Mouse (Mus musculus): ENCODE results near the gene Zfp185.

Gene Zfp185

DNA sequence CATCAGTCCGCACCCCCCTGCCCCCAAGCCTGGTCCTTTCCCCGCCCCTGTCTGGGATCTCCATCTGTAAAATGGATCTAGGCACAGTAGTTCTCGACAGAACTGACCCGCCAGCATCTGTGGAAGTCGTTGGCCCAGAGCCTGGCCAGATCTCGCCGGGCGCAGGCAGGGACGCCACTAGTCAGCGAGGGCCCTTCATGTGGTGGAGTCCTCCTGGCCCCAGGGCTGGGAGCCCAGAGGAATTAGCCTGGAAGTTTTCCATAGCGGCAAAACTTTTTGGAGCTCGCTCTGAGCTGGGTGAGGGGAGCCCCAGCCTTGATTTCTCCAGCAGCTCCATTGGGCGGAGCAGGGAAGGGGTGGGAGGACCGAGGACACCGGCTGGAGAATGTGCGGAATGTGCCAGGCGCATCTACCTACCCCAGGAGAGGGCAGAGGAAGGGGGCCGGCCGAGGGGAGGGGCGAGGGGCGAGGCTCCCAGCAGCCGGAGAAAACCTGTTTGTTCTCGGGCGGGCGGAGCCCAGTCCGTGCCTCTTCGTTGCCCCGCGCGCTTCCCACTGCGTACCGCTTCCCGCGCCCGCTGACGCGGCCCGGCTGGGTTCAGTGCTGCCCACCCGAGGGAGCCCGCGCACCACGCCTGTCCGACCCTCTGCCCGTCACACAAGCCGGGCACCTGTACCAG, at the start of gene Zfp185:
TSS of gene Zfp185 (plus strand) at position 499 of the 679 bp plus-strand sequence.
- peak; percentile 64 for DNase-seq (ENCODE audit: low spot score)

GRCm38 (mm10) chrX:72953464-72953863, 33.7 kb upstream of the Zfp185 start:
- no peak for DNase-seq (ENCODE audit: low spot score)

- no peak for DNase-seq (ENCODE audit: low spot score)
Measured at GRCm38 (mm10) chrX:72956486-72956885, 30.7 kb upstream of the Zfp185 start.

DNA sequence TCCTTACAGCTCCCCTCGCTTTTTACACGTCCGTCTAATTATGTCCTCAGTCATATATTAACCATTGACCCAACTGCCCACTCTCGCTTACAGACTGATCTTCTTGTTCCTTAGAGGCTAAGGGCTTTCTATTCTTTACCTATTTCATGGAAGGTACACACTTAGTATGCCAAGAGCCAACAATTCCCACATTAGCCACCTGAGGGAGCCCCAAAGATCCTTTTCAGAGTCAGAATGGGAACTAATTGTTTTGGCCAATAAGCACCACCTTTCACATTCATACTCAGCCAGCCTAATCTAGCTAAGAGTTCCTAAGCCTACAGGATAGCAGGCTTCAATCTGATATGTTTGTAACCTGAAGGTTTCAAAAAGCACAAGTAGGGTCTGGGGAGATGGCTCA, 26.7 kb upstream of the Zfp185 start:
- DNase-seq (ENCODE audit: low spot score) = peak; percentile 2

DNA sequence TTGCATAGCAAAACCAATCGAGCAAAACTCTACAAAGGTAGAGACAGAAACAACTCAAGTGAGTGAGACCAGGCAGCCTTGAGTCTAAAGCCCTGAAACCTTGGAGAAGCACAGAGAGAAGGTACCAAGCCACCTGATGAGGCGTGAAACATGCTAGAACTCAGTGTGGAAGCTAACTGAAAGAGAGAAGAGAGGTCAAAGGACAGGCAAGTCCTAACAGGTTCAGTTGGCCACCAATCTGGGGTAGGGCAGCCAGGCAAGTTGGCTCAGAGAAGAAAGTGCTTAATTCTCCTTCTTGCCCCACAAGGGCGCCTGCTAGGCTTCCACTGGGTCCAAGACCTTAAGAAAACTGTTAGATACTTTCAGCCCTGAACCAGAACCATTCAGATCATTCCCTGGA, 25.6 kb upstream of the Zfp185 start:
- DNase-seq (ENCODE audit: low spot score) = no peak

DNA sequence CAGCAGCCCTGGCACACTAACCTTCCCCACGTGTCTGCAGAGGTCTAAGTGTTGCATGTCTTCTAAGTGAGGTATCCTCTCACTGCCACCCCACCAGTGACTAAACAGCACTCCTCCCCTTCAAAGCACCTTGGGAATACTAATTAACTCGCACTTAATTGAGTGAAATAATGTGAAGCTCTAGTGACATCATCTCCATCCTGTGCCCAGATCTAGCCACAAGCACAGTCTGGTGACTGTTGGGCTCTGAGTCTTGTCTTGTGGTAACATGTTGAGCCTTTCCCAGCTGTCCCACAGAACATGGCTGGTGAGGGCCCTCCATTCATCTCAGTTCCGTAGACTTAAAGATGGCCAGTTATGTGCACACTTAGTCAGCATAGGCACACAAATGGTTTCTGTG, 24.4 kb upstream of the Zfp185 start:
- DNase-seq (ENCODE audit: low spot score) = no peak

- DNase-seq (ENCODE audit: low spot score) = no peak
Measured at GRCm38 (mm10) chrX:72982831-72983230, 4.3 kb upstream of the Zfp185 start.

DNA sequence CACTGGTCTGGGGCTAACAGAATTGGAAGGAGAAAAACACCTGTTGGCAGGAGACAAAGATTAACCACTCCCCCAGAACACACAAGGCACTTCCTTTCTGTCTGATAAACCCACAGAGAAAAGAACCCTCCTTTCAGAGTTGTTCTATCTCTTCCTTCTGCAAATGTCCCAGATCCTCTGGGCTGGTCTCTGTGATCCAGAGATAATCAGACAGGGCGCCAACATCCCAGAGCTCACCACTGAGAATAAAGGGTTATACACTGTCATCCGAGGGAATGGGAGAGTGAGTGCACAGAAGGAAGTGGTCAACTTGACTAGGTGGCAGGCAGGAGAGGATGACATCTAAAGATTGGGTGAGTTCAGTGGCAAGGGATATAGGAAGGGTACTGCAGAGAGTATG, 1.5 kb upstream of the Zfp185 start:
- DNase-seq (ENCODE audit: low spot score) = no peak

DNA sequence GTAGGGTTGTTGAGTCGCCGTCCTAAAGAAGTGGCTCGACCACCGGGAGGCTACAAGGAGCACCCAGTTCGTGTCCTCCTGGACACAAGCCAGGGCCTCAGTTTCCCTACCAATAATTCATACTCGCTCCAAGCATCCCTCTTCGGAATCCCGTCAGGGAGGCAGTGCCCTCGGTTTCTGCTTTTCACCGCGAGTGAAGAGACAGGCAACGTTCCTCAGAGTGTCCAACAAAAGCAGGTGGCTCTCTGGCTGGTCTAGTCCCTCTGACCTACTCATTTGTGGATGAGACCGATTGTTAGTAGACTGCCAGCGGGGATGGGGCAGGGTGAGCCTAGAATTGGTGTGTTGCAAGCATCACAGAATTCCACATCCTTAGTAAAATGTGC, 374 bp downstream of the Zfp185 start:
- no peak for DNase-seq (ENCODE audit: low spot score)

- no peak for DNase-seq (ENCODE audit: low spot score)
Measured at GRCm38 (mm10) chrX:72988431-72988830, 1.3 kb downstream of the Zfp185 start.

GRCm38 (mm10) chrX:72990581-72990980, 3.4 kb downstream of the Zfp185 start:
- DNase-seq (ENCODE audit: low spot score) = no peak

GRCm38 (mm10) chrX:72992291-72992919, 5.3 kb downstream of the Zfp185 start:
- DNase-seq (ENCODE audit: low spot score) = no peak

DNA sequence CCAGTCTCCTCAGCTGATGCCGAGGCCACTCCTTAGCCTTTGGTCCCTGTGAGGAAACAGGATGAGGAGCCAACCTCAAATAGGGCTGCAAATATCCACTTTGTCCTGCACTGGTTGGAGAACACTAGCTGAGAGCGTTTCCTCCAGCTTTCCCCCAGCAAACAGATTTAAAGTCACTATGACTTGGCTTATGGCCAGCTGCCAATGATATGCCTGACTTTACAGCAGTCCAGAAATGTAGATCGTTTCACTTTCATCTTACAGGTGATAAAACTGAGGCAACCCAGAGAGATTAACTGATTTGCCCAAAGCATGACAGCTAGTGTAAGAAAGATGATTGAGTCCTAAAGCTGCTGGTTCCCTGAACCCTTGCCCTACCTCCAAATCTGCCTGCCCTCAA, 8.4 kb downstream of the Zfp185 start:
- DNase-seq (ENCODE audit: low spot score) = no peak

- no peak for DNase-seq (ENCODE audit: low spot score)
Measured at GRCm38 (mm10) chrX:73003110-73003509, 16.0 kb downstream of the Zfp185 start.

DNA sequence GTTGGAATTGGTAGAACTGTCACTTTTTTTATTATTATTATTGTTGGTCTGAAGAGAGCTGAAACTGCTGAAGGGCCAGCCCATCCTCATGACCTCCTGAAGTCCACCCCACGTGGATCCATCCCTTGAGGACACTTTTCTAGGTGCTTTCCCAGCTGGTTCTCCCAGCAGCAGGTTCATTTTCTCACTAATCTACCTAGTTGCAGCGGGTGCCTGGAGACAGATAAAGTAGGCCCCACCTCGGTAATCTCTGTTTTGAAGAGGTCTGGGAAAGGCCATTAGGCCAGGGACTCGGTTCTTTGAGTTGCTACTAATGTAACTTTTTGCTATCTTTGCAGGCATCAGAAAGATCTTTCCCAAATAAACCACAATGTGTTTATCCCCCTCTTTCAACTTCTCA, 18.5 kb downstream of the Zfp185 start:
- DNase-seq (ENCODE audit: low spot score) = no peak

- peak; percentile 94 for DNase-seq (ENCODE audit: low spot score)
Measured at GRCm38 (mm10) chrX:73007597-73008479, 20.7 kb downstream of the Zfp185 start.

GRCm38 (mm10) chrX:73012846-73013245, 25.7 kb downstream of the Zfp185 start:
- DNase-seq (ENCODE audit: low spot score) = no peak

GRCm38 (mm10) chrX:73037003-73037402, 49.9 kb downstream of the Zfp185 start, which contains the start of gene Pnma5:
TSS of gene Pnma5 (minus strand) at chrX:73037103.
- no peak for DNase-seq (ENCODE audit: low spot score)

- DNase-seq (ENCODE audit: low spot score) = no peak
Measured at GRCm38 (mm10) chrX:73038831-73039230, 51.7 kb downstream of the Zfp185 start.

GRCm38 (mm10) chrX:73039666-73040065, 52.5 kb downstream of the Zfp185 start:
- no peak for DNase-seq (ENCODE audit: low spot score)

- peak; percentile 94 for DNase-seq (ENCODE audit: low spot score)
Measured at GRCm38 (mm10) chrX:73053860-73054563, 66.9 kb downstream of the Zfp185 start.

GRCm38 (mm10) chrX:73061528-73061927, 74.4 kb downstream of the Zfp185 start:
- DNase-seq (ENCODE audit: low spot score) = no peak

Measured in embryo, embryonic 10.5 days (tissue).